Mouse (Mus musculus) inflammation-experienced regulatory T-cells, adult 6 months (primary cell): ENCODE results near the gene Asb6. TPM values are rescaled to one million over a fixed set of nuclear protein-coding genes. Genes with fewer than 3 reads are reported as not detected.

ENCODE experiments used
- ATAC-seq: one replicate; pipeline ENCODE4 v1.8.0; 2017
- polyA plus RNA-seq, 3 experiments: library from polyadenylated mRNA; unstranded; fragments of 100-300 nt; shearing (Covaris generic); gene quantifications; one replicate each; pipeline ENCODE4 v1.2.1; 2017

Gene Asb6
- polyA plus RNA-seq, 3 experiments from 2014 or later: 36.4 to 43.6 (median 36.4) TPM

- ATAC-seq: no peak
Observed at GRCm38 (mm10) chr2:30795271-30795888, 34.8 kb downstream of the Asb6 start.

- ATAC-seq: peak; percentile 75
Observed at GRCm38 (mm10) chr2:30794179-30795108, 35.7 kb downstream of the Asb6 start.

GRCm38 (mm10) chr2:30792061-30792460 lies 38.1 kb downstream of the Asb6 start:
- no peak for ATAC-seq

GRCm38 (mm10) chr2:30787466-30787865 lies 42.7 kb downstream of the Asb6 start:
- no peak for ATAC-seq

GRCm38 (mm10) chr2:30784078-30784994 lies 45.8 kb downstream of the Asb6 start:
- peak; percentile 52 for ATAC-seq

- no peak for ATAC-seq
Observed at GRCm38 (mm10) chr2:30783346-30783745, 46.8 kb downstream of the Asb6 start.

GRCm38 (mm10) chr2:30782312-30783290 lies 47.5 kb downstream of the Asb6 start:
- ATAC-seq: no peak

- no peak for ATAC-seq
Observed at GRCm38 (mm10) chr2:30779241-30779640, 50.9 kb downstream of the Asb6 start.

GRCm38 (mm10) chr2:30778235-30778634 lies 51.9 kb downstream of the Asb6 start:
- no peak for ATAC-seq

GRCm38 (mm10) chr2:30777266-30777665 lies 52.9 kb downstream of the Asb6 start:
- no peak for ATAC-seq

GRCm38 (mm10) chr2:30775955-30776354 lies 54.2 kb downstream of the Asb6 start:
- ATAC-seq: no peak

GRCm38 (mm10) chr2:30773313-30774005 lies 56.7 kb downstream of the Asb6 start:
- no peak for ATAC-seq

Other genes starting within 250 kb of the Asb6 start
- gene Cstad, start 235.3 kb downstream of the Asb6 start, polyA plus RNA-seq: 1 to 10 TPM; 3.0 to 8.3 (median 4.3) TPM
- gene 1700001O22Rik, start 26.7 kb downstream of the Asb6 start, polyA plus RNA-seq: 1 to 10 TPM in 1 of 3 experiments, under 1 TPM in 2; 0.55 to 2.5 (median 0.84) TPM
- 10 to 100 TPM; 27.4 to 34.0 (median 28.7) TPM for gene Ntmt1, start 22.5 kb downstream of the Asb6 start, polyA plus RNA-seq
- not detected for gene Prrx2, start 4.6 kb upstream of the Asb6 start, polyA plus RNA-seq
- gene Ptges, start 99.5 kb upstream of the Asb6 start, polyA plus RNA-seq: not detected
- 10 to 100 TPM; 15.6 to 26.9 (median 22.2) TPM for gene Tor1b, start 122.6 kb upstream of the Asb6 start, polyA plus RNA-seq
- 10 to 100 TPM; 60.5 to 73.3 (median 72.6) TPM for gene Tor1a, start 137.6 kb upstream of the Asb6 start, polyA plus RNA-seq
- 100 to 1,000 TPM in 1 of 3 experiments, 10 to 100 TPM in 2; 67.1 to 103 (median 93.7) TPM for gene BC005624, start 151.9 kb upstream of the Asb6 start, polyA plus RNA-seq
- 10 to 100 TPM; 11.9 to 27.4 (median 16.7) TPM for gene Usp20, start 151.9 kb upstream of the Asb6 start, polyA plus RNA-seq